Mouse (Mus musculus) neural tube, embryonic 12.5 days (tissue): ENCODE measurements around the gene Zfp987. TPM values are rescaled to one million over a fixed set of nuclear protein-coding genes. Genes with fewer than 3 reads are reported as not detected.
"Not testable (repeated sequence)": the region's sequence is repeated elsewhere in the genome, so short reads cannot be mapped to it uniquely, and the experiment has no call there.

Experiments used
- ATAC-seq: fragments of 200-750 bp; cut with Nextera tagmentation; 2 replicates; pipeline ENCODE4 v1.8.0; 2017; ENCODE audit warnings: low read depth, mild to moderate bottlenecking, moderate TSS enrichment, moderate library complexity; ENCODE audit not compliant: low FRiP score
- H3K27ac ChIP-seq: fragments of 300-500 bp; sonication (generic); 2 replicates; pipeline ENCODE4 v1.5.1; 2016
- H3K27me3 ChIP-seq: fragments of 300-500 bp; sonication (generic); replicated peaks from 2 replicates; pipeline ENCODE4 v1.6.1; 2016; ENCODE audit warnings: mild to moderate bottlenecking
- H3K36me3 ChIP-seq: fragments of 300-500 bp; sonication (generic); 2 replicates; pipeline ENCODE4 v1.6.1; 2016; ENCODE audit warnings: mild to moderate bottlenecking
- H3K4me1 ChIP-seq: fragments of 300-500 bp; sonication (generic); 2 replicates; pipeline ENCODE4 v1.6.1; 2016
- H3K4me2 ChIP-seq: fragments of 300-500 bp; sonication (generic); replicated peaks from 2 replicates; pipeline ENCODE4 v1.6.1; 2016; ENCODE audit warnings: mild to moderate bottlenecking
- H3K4me3 ChIP-seq: fragments of 300-500 bp; sonication (generic); 2 replicates; pipeline ENCODE4 v1.5.1; 2016
- H3K9ac ChIP-seq: fragments of 300-500 bp; sonication (generic); 2 replicates; pipeline ENCODE4 v1.6.1; 2016; ENCODE audit warnings: mild to moderate bottlenecking
- H3K9me3 ChIP-seq: fragments of 300-500 bp; sonication (generic); 2 replicates; pipeline ENCODE4 v1.6.1; 2016; ENCODE audit warnings: mild to moderate bottlenecking
- WGBS: fragments of 180-500 bp; shearing (Covaris S2); methylation state at CpG from one replicate; pipeline ENCODE4 v1.1.7; 2016; 5-methylcytosine and 5-hydroxymethylcytosine counted together
- polyA plus RNA-seq: library from polyadenylated mRNA; unstranded; fragments of >200 nt; fragmentation: Nextera tagmentation; extraction: Ambion mirVana; gene quantifications from 2 replicates; pipeline ENCODE4 v1.2.1, GENCODE M21; 2016

Gene Zfp987
- 0.20 TPM in 1 of 2 replicates, not detected in the other for polyA plus RNA-seq

- H3K36me3 ChIP-seq, H3K27ac ChIP-seq, H3K4me1 ChIP-seq, H3K27me3 ChIP-seq, H3K4me3 ChIP-seq, ATAC-seq, H3K9me3 ChIP-seq, H3K4me2 ChIP-seq, H3K9ac ChIP-seq: not testable (repeated sequence)
- WGBS: 78% methylated on average over 3 of the region's 3 CpGs
Measured at GRCm38 (mm10) chr4:146096998-146097397, at the start of gene Zfp987. Zfp987 (plus strand) TSS chr4:146097298.

- H3K9ac ChIP-seq, H3K36me3 ChIP-seq, H3K4me3 ChIP-seq, H3K27me3 ChIP-seq, H3K4me1 ChIP-seq, ATAC-seq, H3K27ac ChIP-seq, H3K4me2 ChIP-seq: not testable (repeated sequence)
- peaks cover 35% of the 10 kb centered on the region for H3K9me3 ChIP-seq
- 74% methylated on average over 1 of the region's 1 CpGs for WGBS
Measured at GRCm38 (mm10) chr4:146052536-146052935, 44.6 kb upstream of the Zfp987 start.

DNA sequence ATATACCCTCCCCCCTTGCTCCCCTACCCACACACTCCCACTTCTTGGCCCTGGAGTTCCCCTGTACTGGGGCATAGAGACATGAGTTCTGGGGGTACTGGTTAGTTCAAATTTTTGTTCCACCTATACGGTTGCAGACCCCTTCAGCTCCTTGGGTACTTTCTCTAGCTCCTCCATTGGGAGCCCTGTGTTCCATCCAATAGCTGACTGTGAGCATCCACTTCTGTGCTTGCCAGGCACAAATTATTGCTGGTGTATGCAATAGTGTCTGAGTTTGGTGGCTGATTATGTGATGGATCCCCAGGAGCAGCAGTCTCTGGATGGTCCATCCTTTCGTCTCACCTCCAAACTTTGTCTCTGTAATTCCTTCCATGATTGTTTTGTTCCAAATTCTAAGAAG, 43.7 kb upstream of the Zfp987 start:
- H3K4me1 ChIP-seq, H3K4me3 ChIP-seq, H3K27me3 ChIP-seq, H3K9ac ChIP-seq, H3K27ac ChIP-seq, ATAC-seq, H3K4me2 ChIP-seq, H3K36me3 ChIP-seq: not testable (repeated sequence)
- peaks cover 38% of the 10 kb centered on the region for H3K9me3 ChIP-seq
- 90% methylated on average over 2 of the region's 2 CpGs for WGBS

GRCm38 (mm10) chr4:146055335-146055734, 41.8 kb upstream of the Zfp987 start:
- H3K9ac ChIP-seq: no peak overlapping the region
- no peak for ATAC-seq
- H3K4me1 ChIP-seq: no peaks in the 10 kb centered on the region
- H3K36me3 ChIP-seq: no peaks in the 10 kb centered on the region
- no peak overlapping the region for H3K27ac ChIP-seq
- H3K9me3 ChIP-seq: peaks cover 52% of the 10 kb centered on the region
- WGBS: 68% methylated on average over 2 of the region's 2 CpGs
- no peaks in the 10 kb centered on the region for H3K27me3 ChIP-seq
- H3K4me3 ChIP-seq: no peak overlapping the region
- no peak overlapping the region for H3K4me2 ChIP-seq

DNA sequence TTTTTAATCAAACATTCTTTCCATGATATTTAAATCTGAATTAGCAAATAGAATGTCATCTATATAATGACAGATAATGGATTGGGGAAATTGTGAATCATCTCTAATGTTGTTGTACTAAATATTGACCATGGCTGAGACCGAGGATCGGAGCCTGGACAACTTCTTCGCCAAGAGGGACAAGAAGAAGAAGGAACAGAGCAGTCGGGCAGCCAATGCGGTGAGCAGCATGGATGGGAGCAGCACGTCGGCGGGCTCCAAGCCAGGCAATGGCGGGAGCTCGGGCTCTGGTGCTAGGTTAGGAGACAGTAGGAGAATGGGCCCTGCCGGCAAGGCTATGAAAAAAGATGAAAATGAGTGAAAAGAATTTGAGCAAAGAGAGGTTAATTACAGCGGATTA, 38.5 kb upstream of the Zfp987 start:
- 92% methylated on average over 12 of the region's 12 CpGs for WGBS
- not testable (repeated sequence) for H3K27me3 ChIP-seq, ATAC-seq, H3K27ac ChIP-seq, H3K4me1 ChIP-seq, H3K4me3 ChIP-seq, H3K36me3 ChIP-seq, H3K9ac ChIP-seq, H3K4me2 ChIP-seq
- peaks cover 58% of the 10 kb centered on the region for H3K9me3 ChIP-seq

- peaks cover 58% of the 10 kb centered on the region for H3K9me3 ChIP-seq
- ATAC-seq, H3K4me3 ChIP-seq: not testable (repeated sequence)
Measured at GRCm38 (mm10) chr4:146059078-146059477, 38.0 kb upstream of the Zfp987 start.

GRCm38 (mm10) chr4:146059974-146060693, 37.0 kb upstream of the Zfp987 start:
- not testable (repeated sequence) for H3K4me3 ChIP-seq, H3K36me3 ChIP-seq, H3K27ac ChIP-seq, H3K4me2 ChIP-seq, ATAC-seq, H3K9ac ChIP-seq, H3K4me1 ChIP-seq, H3K27me3 ChIP-seq
- peaks cover 56% of the 10 kb centered on the region for H3K9me3 ChIP-seq
- WGBS: 92% methylated on average over 25 of the region's 26 CpGs

More at GRCm38 (mm10) chr4:146059078-146059477, 38.0 kb upstream of the Zfp987 start:
- H3K4me1 ChIP-seq, H3K4me2 ChIP-seq, H3K9ac ChIP-seq, H3K27ac ChIP-seq, H3K36me3 ChIP-seq, H3K27me3 ChIP-seq: not testable (repeated sequence)
- 89% methylated on average over 4 of the region's 4 CpGs for WGBS

DNA sequence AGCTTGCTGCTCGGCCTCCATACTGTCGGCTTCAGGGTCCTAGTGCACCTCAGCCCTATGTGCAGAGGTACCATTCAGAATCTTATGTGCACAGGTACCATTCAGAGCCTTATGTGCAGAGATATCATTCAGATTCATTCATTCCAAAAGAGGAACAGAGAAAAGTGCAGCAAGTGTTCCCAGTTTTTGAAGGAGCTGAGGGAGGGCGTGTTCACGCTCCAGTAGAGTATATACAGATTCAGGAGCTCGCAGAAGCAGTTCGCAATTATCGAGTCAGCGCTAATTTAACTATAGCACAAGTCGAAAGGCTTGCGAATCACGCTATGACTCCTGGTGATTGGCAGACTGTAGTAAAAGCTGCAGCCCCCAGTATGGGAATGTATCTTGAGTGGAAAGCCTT, 36.0 kb upstream of the Zfp987 start:
- H3K9me3 ChIP-seq: peaks cover 52% of the 10 kb centered on the region
- 92% methylated on average over 11 of the region's 11 CpGs for WGBS
- H3K4me1 ChIP-seq, ATAC-seq, H3K4me2 ChIP-seq, H3K4me3 ChIP-seq, H3K9ac ChIP-seq, H3K27ac ChIP-seq, H3K36me3 ChIP-seq, H3K27me3 ChIP-seq: not testable (repeated sequence)

DNA sequence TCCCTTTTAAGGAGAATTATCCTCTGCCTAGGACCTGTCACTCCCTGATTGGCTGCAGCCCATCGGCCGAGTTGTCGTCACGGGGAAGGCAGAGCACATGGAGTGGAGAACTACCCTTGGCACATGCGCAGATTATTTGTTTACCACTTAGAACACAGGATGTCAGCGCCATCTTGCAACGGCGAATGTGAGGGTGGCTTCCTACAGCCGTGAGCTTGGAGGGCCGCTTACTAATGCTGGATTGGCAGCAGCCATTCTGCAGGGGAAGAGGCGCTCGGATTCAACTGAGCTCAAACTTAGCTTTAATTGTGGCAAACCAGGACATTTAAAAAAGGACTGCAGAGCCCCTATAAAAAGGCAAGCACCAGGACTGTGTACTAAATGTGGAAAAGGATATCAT, 35.1 kb upstream of the Zfp987 start:
- H3K27ac ChIP-seq, H3K4me3 ChIP-seq, H3K27me3 ChIP-seq, H3K36me3 ChIP-seq, ATAC-seq, H3K4me2 ChIP-seq, H3K9ac ChIP-seq, H3K4me1 ChIP-seq: not testable (repeated sequence)
- peaks cover 55% of the 10 kb centered on the region for H3K9me3 ChIP-seq
- 95% methylated on average over 12 of the region's 12 CpGs for WGBS

GRCm38 (mm10) chr4:146063001-146063400, 34.1 kb upstream of the Zfp987 start:
- H3K27me3 ChIP-seq, H3K4me3 ChIP-seq, H3K27ac ChIP-seq, ATAC-seq, H3K4me2 ChIP-seq, H3K4me1 ChIP-seq, H3K36me3 ChIP-seq, H3K9ac ChIP-seq: not testable (repeated sequence)
- 79% methylated on average over 6 of the region's 6 CpGs for WGBS
- peaks cover 61% of the 10 kb centered on the region for H3K9me3 ChIP-seq

GRCm38 (mm10) chr4:146063621-146064020, 33.5 kb upstream of the Zfp987 start:
- not testable (repeated sequence) for H3K27ac ChIP-seq, H3K4me1 ChIP-seq, ATAC-seq, H3K36me3 ChIP-seq, H3K9ac ChIP-seq, H3K27me3 ChIP-seq, H3K4me2 ChIP-seq, H3K4me3 ChIP-seq
- 91% methylated on average over 15 of the region's 15 CpGs for WGBS
- H3K9me3 ChIP-seq: peaks cover 60% of the 10 kb centered on the region

DNA sequence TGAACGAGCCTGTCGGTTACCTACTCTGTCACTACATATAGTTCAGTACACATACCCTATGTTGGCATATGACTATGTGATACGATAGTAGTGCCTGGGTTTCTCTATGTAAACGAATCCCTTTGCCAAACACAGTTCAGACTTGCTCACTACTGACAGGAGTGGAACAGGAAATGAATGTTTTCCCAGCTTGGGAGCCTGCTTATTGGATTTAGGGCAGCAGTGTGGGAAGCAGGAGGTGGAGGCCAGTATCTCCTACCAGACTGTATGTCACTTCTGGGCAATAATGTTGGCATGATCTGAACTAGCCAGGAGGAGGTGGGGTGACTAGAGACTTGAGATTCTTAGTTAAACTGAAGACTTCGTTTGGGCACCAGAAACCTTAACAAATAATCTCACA, 32.3 kb upstream of the Zfp987 start:
- H3K4me2 ChIP-seq, H3K9ac ChIP-seq, H3K27me3 ChIP-seq, H3K27ac ChIP-seq, H3K36me3 ChIP-seq, H3K4me3 ChIP-seq, H3K4me1 ChIP-seq, ATAC-seq: not testable (repeated sequence)
- 80% methylated on average over 5 of the region's 5 CpGs for WGBS
- H3K9me3 ChIP-seq: peaks cover 52% of the 10 kb centered on the region

- ATAC-seq: peak; percentile 41; the same call in 1 of the 2 replicates
- H3K36me3 ChIP-seq, H3K27ac ChIP-seq, H3K27me3 ChIP-seq, H3K4me1 ChIP-seq, H3K9ac ChIP-seq: not testable (repeated sequence)
- Histone ChIP-seq H3K4me3 (peak overlapping the region; percentile 27), H3K9me3 (peaks cover 34% of the 10 kb centered on the region), H3K4me2 (peak overlapping the region; percentile 53)
- WGBS: 31% methylated on average over 45 of the region's 45 CpGs
Measured at GRCm38 (mm10) chr4:146066932-146067580, 30.0 kb upstream of the Zfp987 start.
